Mouse (Mus musculus) right cerebral cortex, adult 2 months (tissue): ENCODE results near the gene Rmdn2.
A peak's percentile ranks its signal among the peaks of the same experiment; 100 is the strongest.

Experiments used
- DNase-seq, 2 experiments: peaks; one replicate each; pipeline ENCODE4 v3.0.0; 2021 to 2022; ENCODE audit warnings: low spot score in 2 of 2

Rmdn2 gene

DNA sequence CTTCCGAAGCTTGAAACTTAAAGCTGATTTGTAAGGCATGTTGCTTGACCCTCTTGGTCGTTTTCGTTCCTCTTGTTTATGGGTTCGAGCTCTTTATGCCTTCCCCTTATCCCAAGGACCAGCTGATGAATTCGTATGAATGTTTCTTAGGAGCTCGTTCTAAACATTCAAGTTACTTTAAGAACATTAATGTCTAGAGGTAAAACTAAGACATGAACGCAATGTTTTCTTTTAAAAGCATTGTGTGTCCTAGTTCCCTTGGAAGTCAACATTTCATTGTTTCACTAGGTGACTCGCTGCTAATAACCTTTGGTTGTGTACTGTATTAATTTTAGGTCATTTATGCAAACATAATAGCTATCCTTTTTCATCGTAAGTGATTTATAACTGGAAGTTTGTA is 4.2 kb downstream of the Rmdn2 start:
- no peak for DNase-seq

DNA sequence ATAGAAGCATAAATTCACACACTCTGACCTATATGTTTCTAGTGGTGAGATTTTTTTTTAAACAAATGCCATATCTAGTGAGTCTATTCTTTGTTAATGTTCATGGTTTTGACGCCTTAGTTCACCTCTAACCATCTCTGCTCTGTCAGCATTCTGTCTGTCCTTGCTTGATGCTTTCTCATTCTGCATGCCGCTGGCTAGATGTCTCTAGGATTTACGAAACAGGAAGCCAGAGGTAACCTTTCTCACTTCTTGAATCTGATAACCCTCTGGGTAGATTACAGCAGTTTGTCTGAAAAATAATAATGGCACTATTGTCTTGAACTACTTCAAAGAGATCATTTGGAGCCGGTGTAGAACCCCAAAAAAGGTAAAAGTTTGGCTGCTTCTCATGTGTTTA is 5.0 kb downstream of the Rmdn2 start:
- DNase-seq = no peak

GRCm38 (mm10) chr17:79618455-79618854 is 6.8 kb downstream of the Rmdn2 start:
- no peak for DNase-seq

DNA sequence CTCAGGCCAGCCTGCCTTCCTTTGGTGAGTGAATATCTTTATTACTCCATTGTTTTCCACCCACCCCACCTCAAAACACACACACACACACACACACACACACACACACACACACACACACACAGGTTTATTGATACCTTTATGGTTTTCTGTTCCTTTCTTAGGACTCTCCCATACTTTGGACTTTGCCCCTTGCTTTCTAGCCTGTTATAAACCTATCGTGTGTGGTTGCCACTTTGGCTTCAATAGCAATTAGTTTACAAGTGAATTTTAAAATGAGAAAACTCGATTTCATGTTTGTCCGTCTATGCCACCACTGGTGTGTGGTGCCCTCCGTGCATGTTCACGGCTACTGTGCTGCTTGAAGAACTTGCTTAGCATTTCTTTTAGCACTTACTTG is 7.3 kb downstream of the Rmdn2 start:
- DNase-seq = no peak

DNA sequence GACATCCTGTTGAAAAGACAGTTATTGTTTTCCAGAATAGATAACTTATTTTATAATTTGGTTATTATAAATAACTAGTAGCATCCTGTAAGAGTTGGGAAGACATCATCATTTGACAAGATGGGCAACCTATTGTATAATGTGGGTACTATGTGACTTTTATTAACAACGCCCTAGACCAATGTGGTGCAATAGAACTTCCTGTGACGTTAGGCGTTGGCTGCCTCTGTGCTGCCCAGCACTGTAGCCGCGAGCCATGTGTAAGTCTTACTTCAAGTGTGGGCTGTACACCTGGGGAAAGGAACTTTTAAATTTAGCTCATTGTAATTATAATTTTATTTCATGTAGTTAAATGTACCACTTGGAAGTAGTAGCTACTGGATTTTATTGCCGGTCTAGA is 10.4 kb downstream of the Rmdn2 start:
- DNase-seq = no peak

DNA sequence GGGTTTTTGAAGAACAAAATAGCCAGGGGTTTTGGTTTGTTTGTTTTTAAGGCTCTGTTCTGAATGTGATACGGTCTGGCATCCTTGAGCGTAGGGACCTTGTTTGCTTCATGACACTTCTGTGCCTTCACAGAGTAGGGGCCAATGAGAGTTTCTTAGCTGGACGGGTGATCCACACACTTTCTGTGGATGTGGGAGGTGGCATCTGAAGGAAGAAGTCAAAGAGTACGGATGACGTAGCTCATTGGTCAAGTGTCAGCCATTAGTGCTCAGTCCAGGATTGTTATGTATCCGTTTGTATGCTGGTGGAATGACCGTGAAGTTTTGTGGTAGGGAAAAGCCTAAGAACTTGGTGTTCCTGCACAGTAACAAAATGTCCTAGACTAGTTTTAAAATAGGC is 10.9 kb downstream of the Rmdn2 start:
- no peak for DNase-seq

DNA sequence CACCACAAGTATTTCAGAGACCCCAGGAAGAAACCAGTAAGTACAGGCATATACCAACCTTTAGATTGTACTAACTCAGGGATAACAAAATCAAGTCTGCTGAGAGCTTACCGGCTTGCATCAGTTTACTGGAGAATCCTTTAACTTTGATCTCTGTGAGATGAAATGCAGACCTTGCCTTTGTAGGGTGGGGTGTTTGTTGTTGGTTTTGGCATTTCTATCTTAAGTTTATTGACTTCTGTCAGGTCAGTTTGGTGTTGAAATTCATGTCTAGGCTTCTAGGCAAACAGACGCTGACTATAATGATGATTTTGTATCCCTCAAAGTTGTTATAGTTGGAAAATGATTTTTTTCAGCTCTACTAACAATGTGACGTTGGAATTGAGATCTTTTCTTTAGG is 12.2 kb downstream of the Rmdn2 start:
- DNase-seq = no peak

- DNase-seq = no peak
Measured at GRCm38 (mm10) chr17:79626241-79626816, 14.7 kb downstream of the Rmdn2 start.

DNA sequence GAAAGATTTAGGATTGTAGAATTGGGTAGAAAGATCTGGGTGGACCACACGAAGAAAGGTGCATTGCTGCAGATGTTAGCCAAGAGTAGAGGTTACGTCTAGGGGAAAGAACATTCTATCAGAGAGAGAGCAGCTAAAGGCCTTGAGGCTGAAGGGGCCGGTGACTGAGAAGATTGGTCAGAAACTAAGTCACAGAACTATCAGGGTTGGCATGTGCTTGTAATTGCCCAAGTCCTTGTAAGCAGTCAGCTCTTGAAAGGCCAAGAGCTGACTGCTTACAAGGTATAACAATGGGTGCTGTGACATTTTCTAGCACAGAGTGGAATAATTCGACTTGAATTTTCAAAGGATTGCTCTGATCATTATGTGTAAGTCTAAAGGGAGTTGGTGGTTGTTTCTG is 38.2 kb downstream of the Rmdn2 start:
- DNase-seq = no peak

GRCm38 (mm10) chr17:79650297-79650696 is 38.6 kb downstream of the Rmdn2 start:
- DNase-seq = no peak

GRCm38 (mm10) chr17:79653171-79653570 is 41.5 kb downstream of the Rmdn2 start:
- no peak for DNase-seq

DNA sequence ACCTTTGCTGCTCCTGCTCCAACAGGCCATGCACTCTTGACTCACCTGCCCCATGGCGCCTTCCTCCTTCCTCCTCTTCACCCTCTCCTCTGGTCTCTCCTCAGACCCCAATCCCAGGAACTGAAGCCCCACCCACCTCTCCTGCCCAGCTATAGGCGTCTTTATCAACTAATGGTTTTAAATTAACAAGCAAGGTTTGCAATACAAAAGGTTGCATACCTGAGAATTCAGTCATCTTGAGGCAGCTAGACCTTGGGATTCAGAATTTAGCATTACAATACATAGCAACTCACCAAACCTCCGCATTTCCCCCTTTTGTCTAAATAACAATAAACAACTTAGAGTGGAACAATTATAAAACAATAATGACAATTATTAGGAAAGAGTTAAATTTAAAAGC is 42.5 kb downstream of the Rmdn2 start:
- DNase-seq = no peak

DNA sequence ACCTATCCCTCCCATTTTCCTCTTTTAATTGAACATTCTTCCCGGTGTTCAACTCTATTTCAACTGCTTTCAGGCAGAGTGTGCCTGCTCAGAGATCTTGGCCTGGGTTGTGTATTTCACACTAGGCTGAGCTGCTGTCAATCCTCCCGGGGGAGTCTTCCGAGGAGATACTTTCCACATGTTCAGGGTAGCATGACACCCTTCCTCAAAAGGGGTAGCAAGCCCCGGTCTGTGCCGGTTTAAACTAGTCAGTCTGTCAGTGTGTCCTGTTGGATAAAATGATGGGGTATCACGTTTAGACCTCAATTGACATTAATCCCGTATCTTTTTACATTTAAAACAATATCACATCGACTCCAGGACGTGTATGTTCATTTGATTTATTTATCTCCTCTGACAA is 46.1 kb downstream of the Rmdn2 start:
- DNase-seq = no peak

GRCm38 (mm10) chr17:79658452-79658851 is 46.8 kb downstream of the Rmdn2 start:
- DNase-seq = no peak

DNA sequence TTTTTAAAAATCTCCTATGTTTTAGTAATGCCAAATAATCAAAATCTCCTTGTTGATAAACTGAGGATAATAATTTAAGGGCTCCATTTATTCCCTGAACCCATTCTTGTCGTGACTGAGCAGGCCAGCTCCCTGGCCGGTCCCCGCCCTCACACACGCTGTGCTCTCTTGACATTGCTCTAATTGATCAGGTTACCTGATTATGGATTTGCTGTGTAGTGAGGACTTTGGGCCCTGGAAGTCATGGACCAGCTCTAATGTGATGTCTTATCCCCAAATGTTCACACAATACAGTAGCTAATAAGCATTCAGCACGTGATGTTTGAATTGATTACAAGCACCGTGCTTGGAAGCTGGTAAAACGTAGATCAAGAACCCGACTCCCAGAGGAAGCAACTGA is 47.2 kb downstream of the Rmdn2 start:
- no peak for DNase-seq

DNA sequence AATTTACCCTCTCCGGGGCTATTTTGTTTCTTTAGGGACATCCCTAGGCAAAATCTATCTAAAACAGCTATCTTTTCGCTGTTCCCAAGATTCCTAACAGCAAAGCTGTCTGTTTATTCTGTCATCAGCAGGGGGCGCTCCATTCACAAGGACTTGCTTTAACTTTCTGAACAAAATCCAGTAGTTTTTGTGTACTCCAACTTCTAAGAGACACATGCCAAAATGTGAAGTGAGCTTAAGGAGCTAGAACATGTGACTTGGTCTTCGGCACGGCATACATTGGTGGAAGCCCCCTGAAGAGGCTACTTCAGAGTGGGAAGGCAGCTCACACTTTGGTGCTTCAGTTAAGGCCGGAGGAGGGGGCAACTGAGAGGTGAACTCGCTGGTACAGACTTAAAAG is 49.7 kb downstream of the Rmdn2 start:
- DNase-seq = peak; percentile 83 to 85

DNA sequence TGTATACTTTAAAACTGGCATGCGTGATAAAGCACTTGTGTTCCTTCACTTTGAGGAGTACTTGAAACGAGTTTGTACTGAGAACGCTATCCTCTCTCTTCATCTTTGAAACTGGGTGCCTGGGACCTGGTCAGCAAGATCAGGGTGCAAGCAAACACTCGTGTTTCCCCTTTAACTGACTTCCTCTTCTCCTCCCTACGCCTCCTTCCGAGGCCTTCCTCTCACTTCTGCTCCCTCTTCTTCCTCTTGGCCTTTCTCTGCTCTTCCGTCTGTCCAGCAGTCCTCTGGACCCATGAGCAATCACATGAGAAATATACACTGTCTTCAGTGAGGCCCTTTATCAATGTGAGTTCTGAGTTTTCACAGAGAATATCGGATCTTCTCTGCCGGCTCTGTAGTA is 50.2 kb downstream of the Rmdn2 start:
- DNase-seq = no peak

- DNase-seq = peak; percentile 43 to 60
Measured at GRCm38 (mm10) chr17:79663393-79664105, 51.9 kb downstream of the Rmdn2 start.

DNA sequence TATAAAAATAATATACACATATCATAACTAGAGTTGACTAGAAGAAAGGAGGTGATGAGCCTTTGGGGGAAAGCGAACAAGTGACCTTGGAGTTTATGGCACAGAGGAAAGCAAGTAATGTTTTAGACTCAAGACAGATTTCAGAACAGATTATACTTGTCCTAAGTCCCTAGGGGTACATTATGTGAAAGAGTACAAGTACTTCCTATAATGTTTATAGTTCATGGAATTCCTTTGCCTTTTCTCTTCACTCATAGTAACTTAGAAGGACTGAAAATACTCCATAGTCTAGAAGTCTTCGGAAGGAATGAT is 52.4 kb downstream of the Rmdn2 start:
- DNase-seq = no peak

- DNase-seq = no peak
Measured at GRCm38 (mm10) chr17:79670837-79671236, 59.2 kb downstream of the Rmdn2 start.

DNA sequence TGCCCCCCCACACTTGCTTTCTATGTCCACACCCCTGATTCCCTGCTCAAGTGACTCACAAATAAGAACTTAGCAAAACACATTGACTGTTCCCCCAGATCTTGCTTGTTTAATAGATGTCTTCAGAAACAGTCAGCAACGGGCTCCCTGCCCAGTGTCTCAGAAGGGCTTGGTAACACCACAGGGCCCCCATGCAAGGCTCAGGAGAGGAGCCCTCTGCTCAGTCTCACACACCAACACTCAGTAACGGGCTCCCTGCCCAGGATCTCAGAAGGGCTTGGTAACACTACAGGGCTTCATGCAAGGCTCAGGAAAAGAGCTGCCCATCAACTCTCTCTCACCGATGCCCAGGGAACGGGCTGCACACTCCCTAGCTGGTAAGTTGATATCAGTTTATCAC is 83.4 kb downstream of the Rmdn2 start:
- DNase-seq = no peak

- DNase-seq = no peak
Measured at GRCm38 (mm10) chr17:79695541-79695940, 83.9 kb downstream of the Rmdn2 start.

GRCm38 (mm10) chr17:79699197-79699596 is 87.5 kb downstream of the Rmdn2 start:
- peak in 1 of 2 experiments; percentile 31 for DNase-seq

DNA sequence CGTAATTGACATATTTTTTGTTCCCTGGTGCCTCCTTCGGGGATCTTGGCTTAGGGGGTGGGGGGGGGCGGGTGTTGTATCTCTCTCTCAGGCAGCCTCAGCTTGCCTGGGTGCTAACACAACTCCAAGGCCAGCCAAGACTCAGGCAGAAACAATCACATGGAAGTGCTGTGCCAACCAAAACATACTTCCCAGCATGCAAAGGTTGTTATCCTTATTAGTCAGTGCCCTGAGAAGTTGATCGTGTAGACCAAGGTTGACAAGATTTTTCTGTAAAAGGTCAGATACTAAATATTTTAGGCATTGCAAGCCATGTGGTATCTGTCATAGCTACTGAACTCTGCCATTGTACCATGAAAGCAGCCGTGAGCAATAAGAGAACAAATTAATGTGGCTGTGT is 89.2 kb downstream of the Rmdn2 start:
- no peak for DNase-seq
